Mouse (Mus musculus) midbrain, embryonic 10.5 days (tissue): ENCODE measurements around the gene Sfi1. TPM values are rescaled to one million over a fixed set of nuclear protein-coding genes. Genes with fewer than 3 reads are reported as not detected.
"Not testable (repeated sequence)": the region's sequence is repeated elsewhere in the genome, so short reads cannot be mapped to it uniquely, and the experiment has no call there.

Source experiments
- DNase-seq: peaks from one replicate; pipeline ENCODE4 v3.0.0-alpha.2; 2017; ENCODE audit warnings: low spot score
- H3K27ac ChIP-seq: fragments of 300-500 bp; sonication (generic); replicated peaks from 2 replicates; pipeline ENCODE4 v1.5.1; 2016; ENCODE audit warnings: mild to moderate bottlenecking
- H3K27me3 ChIP-seq: fragments of 300-500 bp; sonication (generic); 2 replicates; pipeline ENCODE4 v1.6.1; 2016; ENCODE audit warnings: low read depth, mild to moderate bottlenecking; ENCODE audit not compliant: poor library complexity, severe bottlenecking
- H3K36me3 ChIP-seq: fragments of 300-500 bp; sonication (generic); 2 replicates; pipeline ENCODE4 v1.6.1; 2016; ENCODE audit warnings: mild to moderate bottlenecking, moderate library complexity
- H3K4me1 ChIP-seq: fragments of 300-500 bp; sonication (generic); 2 replicates; pipeline ENCODE4 v1.6.1; 2016
- H3K4me3 ChIP-seq: fragments of 300-500 bp; sonication (generic); 2 replicates; pipeline ENCODE4 v1.5.1; 2016; ENCODE audit warnings: mild to moderate bottlenecking, moderate library complexity
- H3K9me3 ChIP-seq: fragments of 300-500 bp; sonication (generic); replicated peaks from 2 replicates; pipeline ENCODE4 v1.6.1; 2016; ENCODE audit warnings: mild to moderate bottlenecking
- WGBS: fragments of 180-500 bp; shearing (Covaris S2); methylation state at CpG from one replicate; pipeline ENCODE4 v1.1.7; 2016; 5-methylcytosine and 5-hydroxymethylcytosine counted together
- polyA plus RNA-seq: library from polyadenylated mRNA; unstranded; fragments of >200 nt; fragmentation: Nextera tagmentation; extraction: Ambion mirVana; gene quantifications from 2 replicates; pipeline ENCODE4 v1.2.1, GENCODE M21; 2016

Sfi1 gene
- polyA plus RNA-seq, 1 experiment from 2014 or later: 12.6 TPM

GRCm38 (mm10) chr11:3103619-3104164, 89.6 kb downstream of the Sfi1 start:
- Histone ChIP-seq H3K27me3 (no peaks in the 10 kb centered on the region), H3K4me3 (no peak overlapping the region), H3K9me3 (peaks cover 87% of the 10 kb centered on the region), H3K27ac (no peak overlapping the region), H3K4me1 (no peaks in the 10 kb centered on the region), H3K36me3 (no peaks in the 10 kb centered on the region)
- DNase-seq: no peak
- 68% methylated on average over 7 of the region's 7 CpGs for WGBS

DNA sequence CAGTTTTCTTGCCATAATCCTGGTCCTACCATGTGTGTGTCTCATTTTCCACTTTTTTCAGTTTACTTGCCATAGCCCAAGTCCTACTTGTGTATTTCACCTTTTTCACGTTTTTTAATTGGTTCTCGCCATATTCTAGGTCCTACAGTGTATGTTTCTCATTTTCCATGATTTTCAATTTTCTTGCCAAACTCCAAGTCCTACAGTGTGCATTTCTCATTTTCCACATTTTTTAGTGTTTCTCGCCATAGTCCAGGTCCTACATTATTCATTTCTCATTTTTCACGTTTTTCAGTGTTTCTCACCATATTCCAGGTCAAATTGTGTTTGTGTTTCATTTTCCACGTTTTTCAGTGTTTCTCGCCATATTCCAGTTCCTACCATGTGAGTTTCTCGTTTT, 90.6 kb downstream of the Sfi1 start:
- H3K9me3 ChIP-seq: peaks cover 76% of the 10 kb centered on the region
- DNase-seq, H3K27me3 ChIP-seq: not testable (repeated sequence)

GRCm38 (mm10) chr11:3101875-3102494, 91.3 kb downstream of the Sfi1 start:
- 68% methylated on average over 10 of the region's 10 CpGs for WGBS
- no peaks in the 10 kb centered on the region for H3K4me1 ChIP-seq
- H3K9me3 ChIP-seq: peaks cover 71% of the 10 kb centered on the region

More for the DNA sequence above, 90.6 kb downstream of the Sfi1 start:
- H3K36me3 ChIP-seq, H3K4me3 ChIP-seq, H3K4me1 ChIP-seq, H3K27ac ChIP-seq: not testable (repeated sequence)
- WGBS: 73% methylated on average over 7 of the region's 7 CpGs

DNA sequence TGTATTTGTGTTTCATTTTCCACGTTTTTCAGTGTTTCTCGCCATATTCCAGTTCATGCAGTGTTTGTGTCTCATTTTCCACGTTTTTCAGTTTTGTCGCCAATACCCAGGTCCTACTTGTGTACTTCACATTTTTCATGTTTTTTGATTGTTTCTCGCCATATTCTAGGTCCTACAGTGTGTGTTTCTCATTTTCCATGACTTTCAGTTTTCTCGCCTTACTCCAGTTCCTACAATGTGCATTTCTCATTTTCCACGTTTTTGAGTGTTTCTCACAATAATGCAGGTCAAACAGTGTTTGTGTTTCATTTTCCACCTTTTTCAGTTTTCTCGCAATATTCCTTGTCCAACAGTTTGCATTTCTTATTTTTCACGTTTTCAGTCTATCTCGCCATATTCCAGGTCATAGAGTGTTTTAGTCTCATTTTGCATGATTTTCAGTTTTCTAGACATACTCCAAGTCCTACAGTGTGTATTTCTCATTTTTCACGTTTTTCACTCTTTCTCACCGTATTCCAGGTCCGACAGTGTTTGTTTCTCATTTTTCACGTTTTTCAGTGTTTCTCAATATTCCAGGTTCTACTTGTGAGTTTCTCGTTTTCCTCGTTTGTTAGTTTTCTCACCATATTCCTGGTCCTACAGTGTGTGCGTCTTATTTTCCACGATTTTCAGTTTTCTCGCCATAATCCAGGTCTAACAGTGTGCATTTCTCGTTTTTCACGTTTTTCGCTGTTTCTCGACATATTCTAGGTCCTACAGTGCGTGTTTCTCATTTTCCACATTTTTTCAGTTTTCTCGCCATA, 92.0 kb downstream of the Sfi1 start:
- H3K4me1 ChIP-seq: no peaks in the 10 kb centered on the region
- H3K36me3 ChIP-seq: no peaks in the 10 kb centered on the region
- no peak overlapping the region for H3K4me3 ChIP-seq
- WGBS: 74% methylated on average over 25 of the region's 25 CpGs
- H3K27me3 ChIP-seq: no peaks in the 10 kb centered on the region
- H3K9me3 ChIP-seq: peaks cover 64% of the 10 kb centered on the region
- no peak overlapping the region for H3K27ac ChIP-seq
- no peak for DNase-seq

More at GRCm38 (mm10) chr11:3101875-3102494, 91.3 kb downstream of the Sfi1 start:
- no peaks in the 10 kb centered on the region for H3K27me3 ChIP-seq
- H3K36me3 ChIP-seq: no peaks in the 10 kb centered on the region
- no peak overlapping the region for H3K27ac ChIP-seq
- no peak overlapping the region for H3K4me3 ChIP-seq
- DNase-seq: no peak

DNA sequence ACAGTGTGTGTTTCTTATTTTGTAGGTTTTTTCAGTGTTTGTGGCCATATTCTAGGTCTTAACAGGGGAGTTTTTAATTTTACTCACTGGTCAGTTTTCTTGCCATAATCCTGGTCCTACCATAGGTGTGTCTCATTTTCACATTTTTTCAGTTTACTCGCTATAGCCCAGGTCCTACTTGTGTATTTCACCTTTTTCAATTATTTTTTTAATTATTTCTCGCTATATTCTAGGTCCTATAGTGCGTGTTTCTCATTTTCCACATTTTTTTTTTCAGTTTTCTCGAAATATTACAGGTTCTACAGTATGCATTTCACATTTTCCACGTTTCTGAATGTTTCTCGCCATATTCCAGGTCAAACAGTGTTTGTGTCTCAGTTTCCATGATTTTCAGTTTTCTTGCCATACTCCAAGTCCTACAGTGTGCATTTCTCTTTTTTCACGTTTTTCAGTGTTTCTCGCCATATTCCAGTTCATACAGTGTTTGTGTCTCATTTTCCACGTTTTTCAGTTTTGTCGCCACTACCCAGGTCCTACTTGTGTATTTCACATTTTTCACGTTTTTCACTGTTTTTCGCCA, 93.1 kb downstream of the Sfi1 start:
- not testable (repeated sequence) for H3K27me3 ChIP-seq, H3K4me1 ChIP-seq, H3K36me3 ChIP-seq, H3K27ac ChIP-seq, DNase-seq, H3K4me3 ChIP-seq
- H3K9me3 ChIP-seq: peaks cover 52% of the 10 kb centered on the region
- WGBS: 77% methylated on average over 12 of the region's 12 CpGs

Other genes with a start within 250 kb of the Sfi1 start
- 57.7 and 60.4 TPM in 2 replicates for gene Eif4enif1, start 8.9 kb upstream of the Sfi1 start, polyA plus RNA-seq
- 342 and 344 TPM in 2 replicates for gene Drg1, start 73.0 kb upstream of the Sfi1 start, polyA plus RNA-seq
- 112 and 122 TPM in 2 replicates for gene Patz1, start 95.4 kb upstream of the Sfi1 start, polyA plus RNA-seq
- 7.4 and 13.0 TPM in 2 replicates for gene Pik3ip1, start 136.9 kb upstream of the Sfi1 start, polyA plus RNA-seq
- 50.7 and 68.9 TPM in 2 replicates for gene Limk2, start 215.7 kb upstream of the Sfi1 start, polyA plus RNA-seq